Mouse (Mus musculus) liver, postnatal 0 days (tissue): ENCODE results near the gene Sipa1l2. TPM values are rescaled to one million over a fixed set of nuclear protein-coding genes. Genes with fewer than 3 reads are reported as not detected.
"Not testable (repeated sequence)": the region's sequence is repeated elsewhere in the genome, so short reads cannot be mapped to it uniquely, and the experiment has no call there.

Experiments used
- ATAC-seq: fragments of 200-750 bp; cut with Nextera tagmentation; 2 replicates; pipeline ENCODE4 v1.8.0; 2017; ENCODE audit warnings: mild to moderate bottlenecking, moderate library complexity
- DNase-seq: peaks from one replicate; pipeline ENCODE4 v3.0.0-alpha.2; 2016
- H3K27ac ChIP-seq: fragments of 300-500 bp; sonication (generic); 2 replicates; pipeline ENCODE4 v1.5.1; 2014; ENCODE audit warnings: antibody characterized with exemption, moderate library complexity, mild to moderate bottlenecking, low read depth
- H3K27me3 ChIP-seq: fragments of 300-500 bp; sonication (generic); 2 replicates; pipeline ENCODE4 v1.6.1; 2014; ENCODE audit warnings: low read length, control low read depth, mixed read lengths; ENCODE audit not compliant: insufficient read depth
- H3K36me3 ChIP-seq: fragments of 300-500 bp; sonication (generic); replicated peaks from 2 replicates; pipeline ENCODE4 v1.6.1; 2014; ENCODE audit warnings: mild to moderate bottlenecking, control low read depth, low read length, moderate library complexity, mixed read lengths; ENCODE audit not compliant: insufficient read depth
- H3K4me1 ChIP-seq: fragments of 300-500 bp; sonication (generic); 2 replicates; pipeline ENCODE4 v1.6.1; 2014; ENCODE audit warnings: antibody characterized with exemption, mild to moderate bottlenecking, control low read depth; ENCODE audit not compliant: insufficient read depth
- H3K4me2 ChIP-seq: fragments of 300-500 bp; sonication (generic); 2 replicates; pipeline ENCODE4 v1.6.1; 2014; ENCODE audit warnings: low read depth, mild to moderate bottlenecking, low read length, moderate library complexity, mixed read lengths
- H3K4me3 ChIP-seq: fragments of 300-500 bp; sonication (generic); 2 replicates; pipeline ENCODE4 v1.5.1; 2014; ENCODE audit warnings: low read depth, low read length
- H3K9ac ChIP-seq: fragments of 300-500 bp; sonication (generic); replicated peaks from 2 replicates; pipeline ENCODE4 v1.6.1; 2014; ENCODE audit warnings: mild to moderate bottlenecking, moderate library complexity
- H3K9me3 ChIP-seq: fragments of 300-500 bp; sonication (generic); 2 replicates; pipeline ENCODE4 v1.6.1; 2016; ENCODE audit warnings: mild to moderate bottlenecking, control low read depth, low read length, mixed read lengths
- CTCF ChIP-seq: sonication (generic); IDR thresholded peaks from 2 replicates; pipeline ENCODE4 v1.5.1; 2016; ENCODE audit warnings: antibody characterized with exemption, low read depth
- EP300 ChIP-seq: IDR thresholded peaks from 2 replicates; pipeline ENCODE4 v1.6.1; 2016; ENCODE audit warnings: antibody characterized with exemption, low read depth, mild to moderate bottlenecking
- WGBS: fragments of 180-500 bp; shearing (Covaris S2); extraction: QIAGEN DNeasy Blood & Tissue Kit; methylation state at CpG from one replicate; pipeline ENCODE4 v1.1.7; 2014; ENCODE audit not compliant: insufficient replicate concordance; 5-methylcytosine and 5-hydroxymethylcytosine counted together
- polyA plus RNA-seq: library from polyadenylated mRNA; unstranded; fragments of >200 nt; fragmentation: Nextera tagmentation; extraction: Ambion mirVana; gene quantifications from 2 replicates; pipeline ENCODE4 v1.2.1, GENCODE M21; 2015

Gene Sipa1l2
- polyA plus RNA-seq, 1 experiment from 2014 or later = 0.47 TPM

DNA sequence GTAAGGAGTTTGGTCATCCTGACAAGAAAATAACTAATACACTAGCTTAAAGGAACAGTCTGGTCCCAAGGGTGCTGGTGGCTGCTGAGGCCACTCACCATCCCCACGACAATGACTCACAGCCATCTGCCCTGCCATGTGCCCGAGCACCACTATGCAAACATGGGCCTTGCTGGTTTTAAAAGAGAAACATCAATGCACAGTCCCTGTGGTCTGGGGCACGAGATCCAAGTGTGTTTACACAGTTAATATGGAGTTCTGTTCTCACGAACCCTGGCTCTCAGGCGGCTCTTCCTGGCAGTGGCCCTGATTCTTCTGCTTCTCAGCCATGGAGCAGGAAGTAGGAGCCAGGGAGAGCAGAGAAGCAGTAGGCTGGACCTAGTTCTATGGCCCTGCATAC lies 159.0 kb downstream of the Sipa1l2 start:
- H3K4me2 ChIP-seq = no peak overlapping the region
- no peaks in the 10 kb centered on the region for H3K4me1 ChIP-seq
- DNase-seq (no peak), ATAC-seq (no peak)
- no peaks in the 10 kb centered on the region for H3K27me3 ChIP-seq
- no peak overlapping the region for H3K9ac ChIP-seq
- H3K4me3 ChIP-seq = no peak overlapping the region
- TF ChIP-seq EP300 (no peak), CTCF (no peak)
- WGBS = 54% methylated on average over 5 of the region's 5 CpGs
- no peak overlapping the region for H3K27ac ChIP-seq
- H3K36me3 ChIP-seq = no peaks in the 10 kb centered on the region
- H3K9me3 ChIP-seq = peaks cover 6% of the 10 kb centered on the region

DNA sequence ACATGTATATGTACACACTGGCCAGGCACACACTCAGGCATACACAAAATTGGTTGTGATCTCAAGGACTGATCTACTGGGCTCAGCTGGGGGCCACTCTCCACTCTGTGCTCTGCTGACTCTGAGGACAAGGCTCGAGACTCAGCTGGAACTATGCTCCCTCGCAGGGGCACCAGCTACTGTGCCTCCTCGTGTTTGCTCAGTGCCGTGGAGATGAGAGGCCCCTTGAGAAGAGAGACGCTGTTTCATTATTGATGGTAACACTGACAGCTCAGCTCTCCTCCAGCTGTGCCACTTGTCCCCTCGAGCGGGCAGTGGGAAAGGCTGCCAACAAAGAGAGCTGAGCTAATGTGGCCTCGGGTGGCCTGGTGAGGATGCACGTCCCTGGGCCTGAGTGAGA lies 161.9 kb downstream of the Sipa1l2 start:
- Histone ChIP-seq H3K27me3 (no peaks in the 10 kb centered on the region), H3K4me1 (no peaks in the 10 kb centered on the region), H3K4me2 (no peak overlapping the region), H3K9me3 (peaks cover 13% of the 10 kb centered on the region), H3K27ac (no peak overlapping the region), H3K4me3 (no peak overlapping the region), H3K36me3 (no peaks in the 10 kb centered on the region), H3K9ac (no peak overlapping the region)
- TF ChIP-seq EP300 = no peak
- no peak for TF ChIP-seq CTCF
- 66% methylated on average over 9 of the region's 9 CpGs for WGBS
- no peak for DNase-seq
- ATAC-seq = no peak

DNA sequence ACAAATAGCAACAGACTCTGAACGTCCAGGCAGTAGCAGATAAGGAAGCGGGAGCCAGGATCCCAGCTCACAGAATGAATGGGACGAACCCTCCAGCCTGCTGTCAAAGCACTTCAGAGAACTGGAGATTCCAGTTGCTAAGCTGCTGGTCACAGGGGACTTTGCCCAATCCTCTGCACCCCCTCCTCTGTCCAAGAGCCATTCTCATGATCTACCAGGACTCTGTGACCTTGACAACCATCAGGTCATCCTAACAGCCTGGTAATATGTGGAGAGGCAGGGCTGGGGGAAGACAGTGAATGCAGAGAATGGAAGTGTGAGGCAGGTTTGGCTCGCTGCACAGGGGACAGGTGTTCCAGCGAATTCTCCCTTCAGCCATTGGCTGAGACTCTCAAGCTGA lies 163.2 kb downstream of the Sipa1l2 start:
- Histone ChIP-seq H3K4me3 (no peak overlapping the region), H3K27ac (no peak overlapping the region), H3K36me3 (no peaks in the 10 kb centered on the region), H3K9ac (no peak overlapping the region), H3K27me3 (no peaks in the 10 kb centered on the region), H3K9me3 (peaks cover 13% of the 10 kb centered on the region), H3K4me2 (no peak overlapping the region), H3K4me1 (no peaks in the 10 kb centered on the region)
- no peak for ATAC-seq
- no peak for TF ChIP-seq CTCF
- no peak for TF ChIP-seq EP300
- WGBS = 63% methylated on average over 5 of the region's 5 CpGs
- DNase-seq = no peak

DNA sequence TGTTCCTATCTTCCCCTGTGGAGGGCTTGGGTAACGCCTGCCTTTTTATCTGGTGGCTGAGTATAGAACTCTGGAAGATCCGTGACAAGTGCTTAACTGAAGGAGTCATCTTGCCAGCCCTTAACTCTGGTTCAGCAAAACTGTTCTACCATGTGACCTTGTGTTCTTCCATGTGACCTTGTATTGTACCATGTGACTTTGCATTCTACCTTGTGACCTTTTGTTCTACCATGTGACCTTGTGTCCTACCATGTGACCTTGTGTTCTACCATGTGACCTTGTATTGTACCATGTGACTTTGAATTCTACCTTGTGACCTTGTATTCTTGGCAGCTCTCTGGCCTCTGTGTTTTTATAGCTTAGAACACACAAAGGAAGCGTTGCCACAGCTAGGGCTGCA lies 168.3 kb downstream of the Sipa1l2 start:
- TF ChIP-seq EP300 = no peak
- no peak for TF ChIP-seq CTCF
- Histone ChIP-seq H3K4me3 (no peak overlapping the region), H3K27me3 (no peaks in the 10 kb centered on the region), H3K9ac (no peak overlapping the region), H3K4me1 (no peaks in the 10 kb centered on the region), H3K36me3 (no peaks in the 10 kb centered on the region), H3K9me3 (peaks cover 13% of the 10 kb centered on the region), H3K4me2 (no peak overlapping the region), H3K27ac (no peak overlapping the region)
- DNase-seq = no peak
- peak; percentile 75 for ATAC-seq
- WGBS = 74% methylated on average over 3 of the region's 3 CpGs

DNA sequence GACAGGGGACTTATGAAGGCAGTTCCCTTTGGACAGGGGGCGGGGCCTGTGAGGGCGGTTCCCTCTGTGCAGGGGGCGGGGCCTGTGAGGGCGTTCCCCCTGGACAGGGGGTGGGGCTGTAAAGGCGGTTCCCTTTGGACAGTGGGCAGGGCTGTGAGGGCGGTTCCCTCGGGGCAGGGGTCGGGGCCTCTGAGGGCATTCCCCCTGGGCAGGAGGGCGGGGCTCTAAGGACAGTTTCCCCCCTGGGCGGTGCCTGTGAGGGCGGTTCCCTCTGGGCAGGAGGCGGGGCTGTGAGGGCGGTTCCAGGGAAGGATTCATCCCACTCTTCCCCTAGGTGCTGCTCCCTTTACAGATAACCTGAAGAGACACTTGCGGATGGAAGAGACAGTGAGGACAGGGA lies 171.6 kb downstream of the Sipa1l2 start:
- no peak overlapping the region for H3K4me3 ChIP-seq
- no peaks in the 10 kb centered on the region for H3K4me1 ChIP-seq
- H3K4me2 ChIP-seq = no peak overlapping the region
- WGBS = 54% methylated on average over 14 of the region's 14 CpGs
- no peak overlapping the region for H3K9ac ChIP-seq
- H3K27ac ChIP-seq = no peak overlapping the region
- ATAC-seq (peak; percentile 31; the same call in 1 of the 2 replicates), DNase-seq (peak; percentile 44)
- no peaks in the 10 kb centered on the region for H3K9me3 ChIP-seq
- H3K36me3 ChIP-seq = no peaks in the 10 kb centered on the region
- H3K27me3 ChIP-seq = no peaks in the 10 kb centered on the region
- TF ChIP-seq EP300 (no peak), CTCF (no peak)

DNA sequence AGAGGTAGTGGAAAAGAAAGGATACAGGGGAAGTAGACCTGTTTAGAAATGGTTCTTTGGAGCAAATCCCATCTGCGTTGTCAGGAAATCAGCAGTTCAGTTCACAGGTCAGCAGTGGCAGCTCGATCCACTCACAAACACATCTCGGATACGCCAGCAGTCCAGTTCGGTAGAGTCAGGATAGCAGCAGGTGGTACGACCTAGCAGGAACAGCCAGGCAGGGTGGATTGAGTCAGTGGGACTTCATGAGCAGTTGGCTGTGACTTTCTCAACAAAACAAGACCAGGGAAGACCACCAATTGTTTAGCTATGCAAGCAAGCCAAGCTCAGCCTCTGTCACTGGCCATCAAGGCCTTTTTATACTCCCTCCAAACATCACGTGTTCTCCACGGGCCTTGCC lies 173.9 kb downstream of the Sipa1l2 start:
- H3K9ac ChIP-seq, DNase-seq: not testable (repeated sequence)
- WGBS = 87% methylated on average over 8 of the region's 8 CpGs

DNA sequence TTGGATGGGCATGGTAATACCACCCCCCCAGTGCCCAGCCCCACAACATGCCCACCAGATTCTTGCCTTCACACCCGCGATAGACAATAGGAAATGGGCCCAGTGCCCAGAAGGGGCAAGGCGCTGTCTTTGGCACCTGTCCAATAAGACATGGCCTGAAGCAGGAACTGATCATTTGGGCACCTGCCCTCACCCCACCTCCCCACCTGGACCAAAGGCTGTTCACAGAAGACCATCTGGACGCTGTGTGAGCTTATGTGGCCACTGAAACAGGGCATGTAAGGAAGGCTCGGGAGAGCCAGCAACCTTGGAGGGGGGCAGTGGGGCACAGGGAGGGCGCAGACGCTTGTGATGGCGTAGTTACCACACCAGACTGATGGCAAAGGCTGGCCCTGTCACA lies 174.6 kb downstream of the Sipa1l2 start:
- Histone ChIP-seq H3K27ac (no peak overlapping the region), H3K36me3 (no peaks in the 10 kb centered on the region), H3K27me3 (no peaks in the 10 kb centered on the region), H3K4me3 (no peak overlapping the region), H3K9me3 (no peaks in the 10 kb centered on the region), H3K4me1 (no peaks in the 10 kb centered on the region; the same call in 1 of the 2 replicates), H3K4me2 (no peak overlapping the region), H3K9ac (no peak overlapping the region)
- DNase-seq (no peak), ATAC-seq (no peak)
- 69% methylated on average over 8 of the region's 8 CpGs for WGBS
- no peak for TF ChIP-seq CTCF
- no peak for TF ChIP-seq EP300

More for the DNA sequence above, 173.9 kb downstream of the Sipa1l2 start:
- not testable (repeated sequence) for H3K9me3 ChIP-seq, H3K4me3 ChIP-seq, H3K27ac ChIP-seq, H3K27me3 ChIP-seq, ATAC-seq, H3K4me1 ChIP-seq, H3K4me2 ChIP-seq, H3K36me3 ChIP-seq
